Mouse (Mus musculus): ENCODE measurements around the gene Soat1. TPM values are rescaled to one million over a fixed set of nuclear protein-coding genes. Genes with fewer than 3 reads are reported as not detected.
"Not testable (repeated sequence)": the region's sequence is repeated elsewhere in the genome, so short reads cannot be mapped to it uniquely, and the experiment has no call there.

Gene Soat1
- polyA plus RNA-seq, 1 experiment, result 34.4 TPM

GRCm38 (mm10) chr1:156418170-156418569 lies 56.0 kb downstream of the Soat1 start:
- no peak overlapping the region for H3K4me3 ChIP-seq (ENCODE audit: control insufficient read depth, low read depth, low read length)
- no peak overlapping the region for H3K27ac ChIP-seq (ENCODE audit: control insufficient read depth, insufficient read depth, low read depth, low read length)
- TF ChIP-seq CTCF (IDR thresholded peaks at IDR 0.05; ENCODE audit: control insufficient read depth, insufficient read depth, insufficient replicate concordance, low read depth, low read length) (no peak), POLR2A (IDR thresholded peaks at IDR 0.05; ENCODE audit: control insufficient read depth, low read depth, low read length) (no peak)
- H3K27me3 ChIP-seq (ENCODE audit: control insufficient read depth, insufficient read depth, low read length), result no peaks in the 10 kb centered on the region
- H3K36me3 ChIP-seq (ENCODE audit: control insufficient read depth, insufficient read depth, low read length), result no peaks in the 10 kb centered on the region
- no peaks in the 10 kb centered on the region; the same call in 1 of the 2 replicates for H3K4me1 ChIP-seq (ENCODE audit: control insufficient read depth, insufficient read depth, low read length)

GRCm38 (mm10) chr1:156408521-156408920 lies 65.6 kb downstream of the Soat1 start:
- no peaks in the 10 kb centered on the region for H3K27me3 ChIP-seq (ENCODE audit: control insufficient read depth, insufficient read depth, low read length)
- no peaks in the 10 kb centered on the region for H3K4me1 ChIP-seq (ENCODE audit: control insufficient read depth, insufficient read depth, low read length)
- H3K27ac ChIP-seq (ENCODE audit: control insufficient read depth, insufficient read depth, low read depth, low read length), result no peak overlapping the region
- TF ChIP-seq POLR2A (IDR thresholded peaks at IDR 0.05; ENCODE audit: control insufficient read depth, low read depth, low read length), result no peak
- no peak for TF ChIP-seq CTCF (IDR thresholded peaks at IDR 0.05; ENCODE audit: control insufficient read depth, insufficient read depth, insufficient replicate concordance, low read depth, low read length)
- H3K36me3 ChIP-seq (ENCODE audit: control insufficient read depth, insufficient read depth, low read length), result no peaks in the 10 kb centered on the region
- no peak overlapping the region for H3K4me3 ChIP-seq (ENCODE audit: control insufficient read depth, low read depth, low read length)

GRCm38 (mm10) chr1:156408004-156408403 lies 66.1 kb downstream of the Soat1 start:
- Histone ChIP-seq H3K36me3 (ENCODE audit: control insufficient read depth, insufficient read depth, low read length) (no peaks in the 10 kb centered on the region), H3K4me1 (ENCODE audit: control insufficient read depth, insufficient read depth, low read length) (no peaks in the 10 kb centered on the region)

GRCm38 (mm10) chr1:156403251-156403650 lies 70.9 kb downstream of the Soat1 start:
- no peak overlapping the region for H3K27ac ChIP-seq (ENCODE audit: control insufficient read depth, insufficient read depth, low read depth, low read length)
- no peaks in the 10 kb centered on the region for H3K27me3 ChIP-seq (ENCODE audit: control insufficient read depth, insufficient read depth, low read length)
- TF ChIP-seq CTCF (IDR thresholded peaks at IDR 0.05; ENCODE audit: control insufficient read depth, insufficient read depth, insufficient replicate concordance, low read depth, low read length) (no peak), POLR2A (IDR thresholded peaks at IDR 0.05; ENCODE audit: control insufficient read depth, low read depth, low read length) (no peak)
- no peaks in the 10 kb centered on the region for H3K36me3 ChIP-seq (ENCODE audit: control insufficient read depth, insufficient read depth, low read length)
- no peaks in the 10 kb centered on the region for H3K4me1 ChIP-seq (ENCODE audit: control insufficient read depth, insufficient read depth, low read length)
- H3K4me3 ChIP-seq (ENCODE audit: control insufficient read depth, low read depth, low read length), result no peak overlapping the region

More at GRCm38 (mm10) chr1:156408004-156408403, 66.1 kb downstream of the Soat1 start:
- Histone ChIP-seq H3K27me3 (ENCODE audit: control insufficient read depth, insufficient read depth, low read length) (no peaks in the 10 kb centered on the region), H3K4me3 (ENCODE audit: control insufficient read depth, low read depth, low read length) (no peak overlapping the region), H3K27ac (ENCODE audit: control insufficient read depth, insufficient read depth, low read depth, low read length) (no peak overlapping the region)
- TF ChIP-seq CTCF (IDR thresholded peaks at IDR 0.05; ENCODE audit: control insufficient read depth, insufficient read depth, insufficient replicate concordance, low read depth, low read length) (no peak), POLR2A (IDR thresholded peaks at IDR 0.05; ENCODE audit: control insufficient read depth, low read depth, low read length) (no peak)

GRCm38 (mm10) chr1:156402491-156402890 lies 71.6 kb downstream of the Soat1 start:
- Histone ChIP-seq H3K4me3 (ENCODE audit: control insufficient read depth, low read depth, low read length) (no peak overlapping the region), H3K4me1 (ENCODE audit: control insufficient read depth, insufficient read depth, low read length) (no peaks in the 10 kb centered on the region), H3K36me3 (ENCODE audit: control insufficient read depth, insufficient read depth, low read length) (no peaks in the 10 kb centered on the region), H3K27ac (ENCODE audit: control insufficient read depth, insufficient read depth, low read depth, low read length) (no peak overlapping the region), H3K27me3 (ENCODE audit: control insufficient read depth, insufficient read depth, low read length) (no peaks in the 10 kb centered on the region)
- TF ChIP-seq POLR2A (IDR thresholded peaks at IDR 0.05; ENCODE audit: control insufficient read depth, low read depth, low read length) (no peak), CTCF (IDR thresholded peaks at IDR 0.05; ENCODE audit: control insufficient read depth, insufficient read depth, insufficient replicate concordance, low read depth, low read length) (no peak)

GRCm38 (mm10) chr1:156400159-156400558 lies 74.0 kb downstream of the Soat1 start:
- not testable (repeated sequence) for H3K4me1 ChIP-seq (ENCODE audit: control insufficient read depth, insufficient read depth, low read length); H3K27ac ChIP-seq (ENCODE audit: control insufficient read depth, insufficient read depth, low read depth, low read length); H3K36me3 ChIP-seq (ENCODE audit: control insufficient read depth, insufficient read depth, low read length); H3K27me3 ChIP-seq (ENCODE audit: control insufficient read depth, insufficient read depth, low read length); H3K4me3 ChIP-seq (ENCODE audit: control insufficient read depth, low read depth, low read length)

GRCm38 (mm10) chr1:156393148-156393547 lies 81.0 kb downstream of the Soat1 start:
- no peak for TF ChIP-seq POLR2A (IDR thresholded peaks at IDR 0.05; ENCODE audit: control insufficient read depth, low read depth, low read length)
- Histone ChIP-seq H3K27ac (ENCODE audit: control insufficient read depth, insufficient read depth, low read depth, low read length) (no peak overlapping the region), H3K27me3 (ENCODE audit: control insufficient read depth, insufficient read depth, low read length) (no peaks in the 10 kb centered on the region), H3K4me1 (ENCODE audit: control insufficient read depth, insufficient read depth, low read length) (no peaks in the 10 kb centered on the region), H3K4me3 (ENCODE audit: control insufficient read depth, low read depth, low read length) (no peak overlapping the region), H3K36me3 (ENCODE audit: control insufficient read depth, insufficient read depth, low read length) (no peaks in the 10 kb centered on the region)

- H3K4me3 ChIP-seq (ENCODE audit: control insufficient read depth, low read depth, low read length), result no peak overlapping the region
Observed at GRCm38 (mm10) chr1:156386880-156387279, 87.3 kb downstream of the Soat1 start.

More at GRCm38 (mm10) chr1:156386880-156387279, 87.3 kb downstream of the Soat1 start:
- no peak overlapping the region for H3K27ac ChIP-seq (ENCODE audit: control insufficient read depth, insufficient read depth, low read depth, low read length)
- no peaks in the 10 kb centered on the region for H3K27me3 ChIP-seq (ENCODE audit: control insufficient read depth, insufficient read depth, low read length)
- no peak for TF ChIP-seq POLR2A (IDR thresholded peaks at IDR 0.05; ENCODE audit: control insufficient read depth, low read depth, low read length)
- TF ChIP-seq CTCF (IDR thresholded peaks at IDR 0.05; ENCODE audit: control insufficient read depth, insufficient read depth, insufficient replicate concordance, low read depth, low read length), result no peak
- no peaks in the 10 kb centered on the region for H3K4me1 ChIP-seq (ENCODE audit: control insufficient read depth, insufficient read depth, low read length)
- H3K36me3 ChIP-seq (ENCODE audit: control insufficient read depth, insufficient read depth, low read length), result no peaks in the 10 kb centered on the region
